Mouse (Mus musculus): ENCODE data around the gene Mrvi1.

GRCm38 (mm10) chr7:110963655-110963997 lies 18.6 kb downstream of the Mrvi1 start:
- TF ChIP-seq MAFK (IDR thresholded peaks at IDR 0.05; ENCODE audit: insufficient read depth, low read depth, low read length) (no peak), HCFC1 (IDR thresholded peaks at IDR 0.05; ENCODE audit: borderline replicate concordance, insufficient read depth, low read length) (no peak), ZNF384 (IDR thresholded peaks at IDR 0.05; ENCODE audit: low read depth, low read length) (no peak)
